Mouse (Mus musculus): ENCODE data around the gene Pxdn.

Pxdn gene

DNA sequence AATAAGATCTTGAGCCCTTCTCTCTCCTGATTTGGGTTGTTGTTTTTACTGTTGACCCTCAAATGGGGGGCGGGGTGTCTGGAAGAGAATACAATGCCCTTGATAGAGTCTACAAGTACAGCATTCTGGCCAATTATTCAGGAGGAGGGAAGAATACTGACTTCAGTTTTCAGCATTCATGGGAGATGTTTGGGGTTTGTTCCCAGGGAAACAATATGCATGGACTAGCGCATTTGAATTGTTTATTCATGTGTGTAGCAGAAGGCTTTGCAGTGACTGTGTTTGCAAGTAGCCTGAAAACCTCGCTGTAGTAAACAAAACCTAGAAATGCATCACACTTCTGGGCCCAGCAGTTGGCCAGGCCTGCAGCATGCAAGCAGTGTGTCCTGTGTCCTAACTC lies 17.1 kb downstream of the Pxdn start:
- DNase-seq = no peak

GRCm38 (mm10) chr12:29956969-29957368 lies 19.6 kb downstream of the Pxdn start:
- DNase-seq = no peak

DNA sequence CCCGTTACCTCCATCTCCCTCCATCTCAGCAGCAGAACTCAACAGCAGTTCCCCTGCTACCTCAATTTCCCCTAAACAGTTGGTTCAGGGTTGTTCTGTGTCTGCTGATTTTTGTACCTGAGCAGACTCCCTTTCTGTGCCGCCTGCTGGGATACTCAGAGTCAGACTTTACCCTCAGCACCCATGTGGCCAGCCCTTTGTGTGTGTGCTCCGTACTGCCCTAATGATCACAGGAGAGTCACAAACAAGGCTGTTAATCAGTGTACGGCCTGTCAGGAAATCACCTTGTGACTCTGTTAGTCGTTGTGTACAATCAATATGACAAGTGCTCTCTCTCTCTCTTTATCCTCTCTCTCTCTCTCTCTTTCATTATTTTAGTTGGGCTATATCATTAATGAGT lies 21.2 kb downstream of the Pxdn start:
- DNase-seq = no peak

DNA sequence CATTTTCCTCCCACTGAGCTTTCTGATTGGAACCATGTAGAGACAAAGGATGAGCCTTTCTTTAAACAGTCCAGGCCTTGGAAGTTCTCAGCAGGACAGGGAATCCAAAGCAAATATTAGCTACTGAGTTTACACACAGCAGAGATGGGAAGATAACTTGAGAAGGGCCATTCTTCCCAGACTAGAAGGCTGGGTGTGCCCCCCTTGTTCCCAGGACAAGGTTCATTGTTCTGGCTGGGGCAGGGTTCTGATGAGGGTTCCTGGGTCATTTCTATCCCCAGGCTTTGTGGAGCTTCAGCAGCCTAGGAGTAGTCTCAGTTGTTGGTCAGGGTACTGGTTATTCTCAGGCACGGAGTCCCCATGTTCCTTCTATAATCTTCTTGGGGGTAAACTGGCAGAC lies 23.6 kb downstream of the Pxdn start:
- no peak for DNase-seq

DNA sequence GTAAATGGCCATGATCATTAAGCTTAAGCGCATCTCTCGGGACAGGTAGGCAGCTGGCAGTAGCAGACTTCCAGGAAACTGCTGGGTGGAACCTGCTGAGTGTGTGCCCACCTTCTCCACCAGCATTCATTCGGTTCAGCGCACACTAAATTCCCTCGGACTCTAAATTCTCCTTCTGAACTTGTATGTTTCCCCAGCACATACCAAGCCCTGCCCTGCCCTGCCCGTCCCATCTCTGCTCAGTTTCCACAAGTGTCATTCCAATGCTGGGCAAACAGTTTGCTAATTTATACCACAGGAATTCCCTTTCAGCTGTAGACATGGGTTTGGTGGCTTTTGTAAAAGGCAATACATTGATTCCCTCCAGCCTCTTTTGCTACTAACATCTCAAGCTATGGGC lies 27.6 kb downstream of the Pxdn start:
- DNase-seq = no peak

GRCm38 (mm10) chr12:29971795-29972464 lies 34.5 kb downstream of the Pxdn start:
- DNase-seq = no peak

GRCm38 (mm10) chr12:29972533-29972932 lies 35.1 kb downstream of the Pxdn start:
- DNase-seq = no peak

DNA sequence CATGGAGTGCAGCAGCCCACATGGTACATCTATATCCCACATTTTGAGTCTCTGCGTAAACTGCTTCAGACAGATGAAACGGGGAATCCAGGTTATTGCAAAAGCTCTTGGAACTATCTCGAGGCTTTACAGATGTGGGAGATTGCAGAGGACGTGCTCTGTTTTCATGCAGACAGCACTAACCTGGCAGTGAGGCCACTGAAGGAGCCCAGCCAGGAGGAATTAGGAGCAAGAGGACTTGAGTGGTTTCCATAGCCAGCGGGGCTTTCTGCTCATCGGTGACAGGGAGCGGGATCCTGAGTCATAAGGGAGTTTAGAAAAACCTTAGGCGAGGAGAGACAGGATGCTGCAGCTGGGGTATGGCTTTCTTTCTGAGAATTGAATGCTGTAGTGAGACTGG lies 42.7 kb downstream of the Pxdn start:
- no peak for DNase-seq

- DNase-seq = no peak
These were observed 44.4 kb downstream of the Pxdn start for GRCm38 (mm10) chr12:29981722-29982293.

GRCm38 (mm10) chr12:29983190-29983589 lies 45.8 kb downstream of the Pxdn start:
- DNase-seq = no peak

DNA sequence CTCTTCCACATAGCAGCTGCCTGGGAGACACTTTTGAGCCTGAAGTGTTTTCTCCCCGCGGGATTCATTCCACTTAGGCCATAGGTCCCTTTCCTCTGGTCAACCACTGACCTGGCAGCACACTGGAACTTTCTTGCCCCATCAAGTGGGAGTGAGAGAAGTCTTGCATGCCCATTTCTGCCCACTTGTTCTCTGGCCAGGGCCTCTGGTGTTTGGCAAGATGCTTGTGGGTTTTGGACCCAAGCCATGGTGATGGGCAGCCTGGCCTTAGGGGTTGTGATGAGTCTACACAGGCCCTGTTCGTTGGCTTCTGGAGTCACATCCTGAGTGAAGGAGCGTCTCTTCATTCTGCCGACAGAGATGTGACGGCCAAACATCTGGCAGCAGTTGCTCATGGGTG lies 47.7 kb downstream of the Pxdn start:
- no peak for DNase-seq

DNA sequence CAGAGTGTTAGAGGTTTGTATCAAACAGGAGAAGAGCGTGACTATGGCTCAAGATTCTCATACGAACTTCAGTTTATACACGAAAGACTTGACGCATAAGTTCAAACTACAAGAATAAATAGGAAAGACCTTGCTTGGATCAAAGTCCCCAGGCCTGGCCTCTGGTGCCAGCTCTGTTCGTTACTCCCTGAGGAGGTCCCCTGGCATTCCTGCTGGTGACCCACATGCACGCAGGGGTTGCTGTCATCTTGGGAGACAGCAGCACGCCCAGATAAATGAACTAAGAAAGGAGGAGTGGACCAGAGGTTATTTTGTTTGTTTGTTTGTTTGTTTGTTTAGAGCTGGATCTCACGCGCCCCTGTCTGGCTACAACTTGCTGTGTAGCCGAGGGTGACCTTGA lies 48.8 kb downstream of the Pxdn start:
- no peak for DNase-seq

DNA sequence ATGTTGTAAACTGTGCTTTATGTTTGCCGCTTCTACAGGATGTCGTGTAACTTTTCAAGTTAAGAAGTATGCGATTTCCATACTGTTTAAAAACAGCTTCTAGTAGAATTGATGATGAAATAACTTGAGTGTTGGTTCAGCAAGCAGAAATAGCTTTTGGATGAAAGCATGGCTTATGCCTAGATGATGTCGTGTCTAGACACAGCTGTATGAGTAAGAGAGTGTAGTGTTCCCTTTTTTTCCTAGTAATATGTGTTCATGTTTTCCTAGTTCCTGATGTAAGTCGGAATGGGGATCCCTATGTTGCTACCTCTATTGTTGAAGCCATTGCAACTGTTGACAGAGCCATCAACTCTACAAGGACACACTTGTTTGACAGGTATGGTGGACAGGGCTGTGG lies 61.5 kb downstream of the Pxdn start:
- DNase-seq = no peak

GRCm38 (mm10) chr12:30001951-30002350 lies 64.5 kb downstream of the Pxdn start:
- no peak for DNase-seq

DNA sequence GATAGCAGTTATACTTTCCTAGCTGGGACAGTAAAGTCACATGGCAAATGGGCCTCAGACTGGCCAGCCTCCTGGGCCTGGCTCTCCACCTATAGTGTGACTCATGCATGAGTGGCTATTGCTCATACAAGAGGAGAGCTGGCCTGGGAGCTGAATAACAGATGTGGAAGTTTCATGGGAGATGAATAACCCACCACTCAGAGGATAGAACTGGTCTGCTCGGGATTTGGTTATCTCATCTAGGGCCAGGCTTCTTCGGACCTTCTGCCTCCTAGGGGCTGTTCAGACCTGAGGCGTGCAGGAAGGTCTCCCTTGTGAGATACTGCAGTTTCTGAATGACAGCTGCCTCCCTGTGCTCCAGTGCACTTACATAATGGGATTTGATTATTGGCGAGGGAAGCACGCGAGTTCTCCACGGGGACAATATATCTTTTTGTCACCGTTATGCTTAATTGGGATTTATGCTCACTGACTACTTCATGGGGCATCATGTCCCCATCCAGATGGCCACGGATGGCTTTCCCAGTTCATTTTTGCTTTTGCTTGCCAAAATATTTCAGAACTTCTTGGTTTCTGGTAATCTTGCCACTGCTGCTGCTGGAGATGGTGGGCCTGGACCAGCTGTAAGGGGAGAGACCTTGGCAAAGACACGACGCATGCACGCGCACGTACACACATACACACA lies 66.4 kb downstream of the Pxdn start:
- no peak for DNase-seq

GRCm38 (mm10) chr12:30004365-30004723 lies 66.9 kb downstream of the Pxdn start:
- no peak for DNase-seq

GRCm38 (mm10) chr12:30006586-30006985 lies 69.2 kb downstream of the Pxdn start:
- no peak for DNase-seq

DNA sequence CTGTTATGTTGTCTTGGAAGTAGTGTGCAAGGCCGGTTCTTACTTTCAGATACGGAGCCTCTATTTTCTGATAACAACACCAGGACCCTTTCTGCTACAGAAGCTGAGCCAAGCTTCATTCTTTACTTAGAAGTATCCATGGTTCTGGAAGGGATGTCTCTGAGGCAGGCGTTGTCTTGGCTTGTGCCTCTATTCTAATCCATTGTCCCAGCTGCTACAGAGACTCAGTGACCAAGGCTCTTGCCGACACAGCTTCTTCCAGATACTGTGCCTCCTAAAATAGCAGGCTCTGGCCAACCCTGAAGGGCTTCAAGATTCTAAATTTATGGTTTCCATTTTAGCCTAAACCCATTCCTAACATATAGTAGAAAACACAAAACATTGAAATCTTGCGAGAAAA lies 71.3 kb downstream of the Pxdn start:
- DNase-seq = no peak

GRCm38 (mm10) chr12:30015501-30015900 lies 78.1 kb downstream of the Pxdn start:
- DNase-seq = no peak

DNA sequence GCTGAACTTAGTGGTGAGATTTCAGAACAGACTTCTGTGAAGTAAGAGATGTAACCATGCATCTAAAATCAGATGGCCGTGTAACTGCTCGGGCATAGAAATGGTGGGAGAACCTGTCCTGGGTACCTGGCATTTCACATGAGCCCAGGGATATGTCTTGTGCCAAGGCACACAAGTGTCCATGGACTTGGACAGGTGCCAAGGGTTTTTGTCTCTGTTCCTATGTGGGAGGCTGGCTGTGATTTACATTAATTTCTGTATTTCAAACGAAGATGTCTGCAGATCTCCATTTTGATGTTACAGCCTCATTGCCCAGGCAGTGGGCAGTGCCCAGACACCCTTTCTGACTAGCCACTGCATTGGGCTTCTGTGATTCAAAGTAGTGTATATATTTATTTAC lies 79.7 kb downstream of the Pxdn start:
- DNase-seq = peak in 1 of 2 experiments; percentile 15

GRCm38 (mm10) chr12:30020447-30020846 lies 83.0 kb downstream of the Pxdn start:
- no peak for DNase-seq

GRCm38 (mm10) chr12:30023491-30023890 lies 86.1 kb downstream of the Pxdn start:
- no peak for DNase-seq

DNA sequence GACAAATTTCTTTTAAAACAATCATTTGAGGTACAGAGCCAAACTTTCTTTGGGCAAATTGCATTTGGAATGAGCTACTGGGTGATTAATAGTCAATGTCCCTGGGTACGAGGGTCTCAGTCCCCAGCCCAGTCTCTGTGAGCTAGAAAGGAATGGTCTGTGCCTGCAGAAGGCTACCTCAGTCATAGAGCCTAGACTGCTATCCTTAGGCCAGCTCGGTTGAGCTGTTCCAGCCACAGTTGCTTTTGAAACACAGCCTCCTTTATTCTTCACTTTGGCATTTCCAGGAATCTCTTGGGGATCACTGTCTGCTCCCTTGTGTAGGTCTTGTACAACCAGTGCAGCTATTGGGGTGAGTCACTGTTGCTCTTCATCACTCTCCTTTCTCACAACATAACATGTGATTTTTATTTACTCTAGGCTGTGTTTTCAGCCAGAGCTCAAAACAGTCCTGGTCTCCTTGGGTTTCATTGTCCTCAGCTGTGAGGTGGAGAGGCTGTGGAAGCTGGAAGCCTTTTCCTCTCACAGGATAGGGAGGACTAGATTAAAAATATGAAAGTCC lies 86.9 kb downstream of the Pxdn start:
- no peak for DNase-seq

DNA sequence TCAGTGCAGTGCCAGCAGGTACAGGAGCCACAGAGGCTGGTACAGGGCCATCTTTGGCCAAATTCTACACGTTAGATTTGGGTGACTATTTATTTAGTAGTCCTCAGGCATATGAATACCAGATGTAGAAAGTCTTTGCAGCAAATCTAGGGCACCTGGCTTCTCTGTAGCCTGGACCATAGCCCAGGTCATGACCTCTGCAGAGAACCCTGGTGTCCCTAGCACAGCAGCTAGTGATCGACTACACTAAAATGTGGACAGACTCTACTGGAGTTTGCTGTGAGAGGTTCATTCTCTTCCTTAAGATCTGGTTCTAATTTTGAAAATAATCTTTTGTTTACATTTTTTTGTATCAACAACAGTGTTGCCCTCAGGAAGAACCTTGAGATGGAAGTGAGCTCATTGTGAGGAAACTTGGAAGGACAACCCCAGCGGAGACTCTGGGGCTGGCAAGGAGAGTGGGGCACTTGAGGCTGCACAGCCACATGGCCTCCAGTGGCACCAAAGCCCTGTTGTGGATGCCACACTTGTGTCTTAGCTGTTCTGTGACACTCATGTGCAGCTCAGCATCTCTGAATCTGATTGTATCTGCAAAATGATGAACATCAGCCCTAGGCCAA lies 90.4 kb downstream of the Pxdn start:
- no peak for DNase-seq
